Mouse (Mus musculus) WW6 (cell line): ENCODE measurements around the gene Pth1r.

Source experiments
- DNase-seq: peaks from one replicate; pipeline ENCODE4 v3.0.0-alpha.2; 2013; ENCODE audit warnings: low read depth, low spot score

Pth1r gene

GRCm38 (mm10) chr9:110750404-110751187 lies 3.7 kb upstream of the Pth1r start:
- no peak for DNase-seq

DNA sequence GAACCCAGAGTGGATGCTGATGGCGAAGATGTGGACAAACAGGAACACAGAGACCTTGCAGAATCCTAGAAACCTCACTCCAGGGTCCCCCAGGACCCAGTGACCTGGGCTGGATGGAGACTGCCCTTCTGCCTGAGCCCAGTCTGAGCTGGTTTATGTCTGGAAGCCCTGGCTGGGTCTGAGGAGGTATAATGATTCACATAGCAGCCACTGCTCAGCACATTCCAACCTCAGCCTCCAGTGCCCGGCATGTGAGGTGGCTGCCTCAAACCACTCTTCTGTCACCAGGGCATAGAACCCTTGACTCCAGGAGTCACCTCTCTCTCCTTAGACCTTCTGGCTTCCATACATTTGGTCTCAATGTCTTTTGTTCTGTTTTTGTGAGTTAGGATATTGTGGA lies 1.5 kb upstream of the Pth1r start:
- no peak for DNase-seq

DNA sequence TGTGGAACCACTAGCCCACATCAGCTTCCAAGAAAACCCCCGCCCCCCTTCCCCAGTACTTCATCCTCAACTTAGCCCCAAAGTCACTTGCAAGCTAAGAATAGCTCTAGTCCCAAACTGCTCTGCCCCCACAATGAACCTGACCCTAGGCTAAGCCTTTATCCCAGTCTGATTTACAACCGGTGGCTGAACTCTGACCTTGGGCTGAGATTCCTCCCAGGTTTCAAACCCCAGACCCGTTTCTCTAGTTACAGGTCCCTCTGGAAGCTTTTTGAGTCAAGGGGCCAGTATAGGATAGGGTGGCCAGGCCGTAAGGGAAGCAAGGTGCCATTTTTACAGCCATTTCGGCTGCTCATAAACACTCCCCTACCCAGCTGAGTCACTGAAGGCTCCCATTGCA lies 707 bp downstream of the Pth1r start:
- DNase-seq = no peak

GRCm38 (mm10) chr9:110745752-110746151 lies 1.2 kb downstream of the Pth1r start:
- DNase-seq = no peak

DNA sequence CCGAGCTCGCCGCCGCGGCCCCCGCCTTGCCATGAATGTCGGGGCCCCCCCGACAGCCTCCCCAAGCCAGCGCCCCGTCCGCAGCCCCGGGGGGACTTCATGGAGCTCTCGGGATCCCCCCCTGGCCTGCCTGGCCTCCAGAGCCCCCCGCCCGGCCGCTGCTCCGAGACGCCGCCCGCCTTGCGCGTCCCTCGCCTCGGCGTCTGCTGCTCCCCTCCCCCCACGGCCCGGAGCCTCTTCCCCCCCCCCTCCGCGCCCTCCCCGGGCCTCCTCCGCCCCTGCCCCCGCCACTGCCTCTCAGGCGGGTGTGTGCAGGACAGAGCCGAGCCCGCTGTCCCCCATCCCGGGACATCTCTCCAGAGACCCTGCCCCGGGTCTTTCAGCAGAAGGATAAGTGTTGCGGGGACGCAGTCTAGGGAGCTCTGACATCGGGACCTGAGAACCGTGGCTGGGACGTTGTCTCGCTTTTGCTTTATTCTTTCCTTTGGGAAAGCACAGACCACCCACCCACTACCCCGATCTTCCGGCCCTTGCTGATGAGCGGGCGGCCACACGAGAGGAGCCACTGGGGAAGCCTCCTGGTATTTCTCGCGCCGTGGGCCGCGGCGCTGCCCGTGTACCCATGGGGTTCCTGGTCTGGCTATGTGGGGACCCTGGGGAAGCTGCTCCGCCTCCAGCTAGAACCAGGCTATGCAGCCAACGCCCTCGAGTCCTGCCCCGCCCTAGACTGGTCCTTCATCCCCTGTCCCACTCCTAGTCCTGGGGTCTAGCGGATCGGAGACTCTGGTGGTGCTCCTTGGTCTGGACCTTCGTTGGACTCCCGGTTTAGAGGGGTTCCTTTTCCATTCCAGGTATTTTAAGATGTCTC lies 3.3 kb downstream of the Pth1r start:
- DNase-seq = no peak

DNA sequence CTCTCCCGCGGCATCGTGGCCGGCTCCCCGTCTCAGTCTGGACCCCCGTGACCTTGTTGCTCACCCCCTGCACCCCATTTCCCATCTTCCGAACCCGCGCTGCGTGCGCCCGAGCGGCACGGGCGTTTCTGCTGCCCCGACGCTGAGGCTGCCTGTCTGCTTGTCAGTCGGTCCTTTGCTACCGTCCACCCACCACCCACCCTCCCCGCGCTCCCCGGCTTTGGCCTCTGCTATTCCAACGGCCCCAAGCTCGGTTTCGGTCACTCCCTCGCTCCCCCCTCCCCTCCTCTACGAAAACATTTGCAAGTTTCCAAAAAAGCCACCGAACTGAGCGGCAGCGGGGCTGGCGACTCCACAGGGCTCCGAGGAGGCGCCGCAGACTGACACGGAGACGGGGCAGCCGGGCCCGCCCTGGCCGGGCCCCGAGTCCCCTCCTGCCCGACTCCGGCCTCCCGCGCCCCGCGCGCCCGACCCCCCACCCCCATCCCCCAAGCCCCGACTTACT lies 3.9 kb downstream of the Pth1r start:
- DNase-seq = no peak

DNA sequence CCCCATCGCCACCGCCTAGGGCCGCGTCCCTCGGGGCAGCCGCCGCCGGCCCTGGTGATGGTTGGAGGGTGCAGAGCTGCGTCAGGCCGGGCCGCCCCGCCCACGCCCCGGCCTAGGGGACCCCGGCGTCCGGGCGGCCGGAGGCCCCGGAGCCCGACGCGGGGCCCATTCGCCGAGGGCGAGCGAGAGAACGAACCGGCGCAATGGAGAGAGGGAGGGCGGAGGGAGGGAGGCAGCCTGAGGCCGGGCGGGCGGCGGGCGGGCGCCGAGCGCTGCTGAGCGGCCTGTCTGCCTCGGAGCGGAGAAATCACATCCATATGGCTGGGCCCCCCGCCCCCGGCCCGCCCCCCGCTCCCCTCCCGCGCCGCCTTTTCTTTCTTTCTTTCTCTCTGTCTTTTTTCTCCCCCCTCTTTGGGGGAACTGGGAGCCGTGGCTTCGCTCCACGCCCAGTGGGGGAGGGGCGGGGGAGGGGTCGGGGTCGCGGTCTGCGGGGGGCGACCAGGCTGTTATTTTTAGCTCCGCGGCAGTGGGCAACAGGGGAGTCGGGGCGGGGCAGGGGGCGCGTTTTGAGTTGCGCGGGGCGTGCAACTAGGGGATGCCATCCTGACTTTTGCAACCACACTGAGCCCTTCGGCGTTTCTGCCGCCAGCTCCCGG lies 4.5 kb downstream of the Pth1r start:
- DNase-seq = no peak

DNA sequence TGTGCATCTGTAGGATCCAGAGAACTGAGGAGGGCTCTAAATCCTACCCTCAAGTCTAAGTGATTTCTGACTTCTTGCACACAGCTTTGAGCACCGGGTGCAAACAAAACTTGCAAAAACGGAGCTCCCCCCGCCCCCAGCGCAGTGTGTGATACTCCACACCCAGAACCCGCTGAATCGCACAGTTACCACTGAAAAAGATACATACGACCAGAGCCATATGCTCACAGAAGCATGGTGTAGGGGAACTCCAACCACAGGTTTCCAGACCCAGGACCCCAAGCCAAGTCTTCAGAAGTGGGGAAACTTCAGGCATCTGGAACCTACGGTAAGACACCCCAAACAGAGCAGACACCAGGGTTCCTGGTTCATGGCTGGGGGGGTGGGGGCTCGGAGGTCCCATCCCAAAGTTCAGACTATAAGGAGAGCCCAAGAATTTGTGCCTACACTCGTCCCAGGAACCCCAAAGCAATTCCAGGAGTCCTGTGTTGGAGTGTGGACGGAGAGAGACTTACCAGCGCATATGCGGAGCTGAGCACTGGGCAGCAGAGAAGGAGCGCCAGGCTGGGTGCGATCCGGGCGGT lies 5.1 kb downstream of the Pth1r start, which contains the start of gene Myl3:
Gene Myl3, plus strand, starts transcription at position 151 of the 584 bp plus-strand sequence.
- no peak for DNase-seq

DNA sequence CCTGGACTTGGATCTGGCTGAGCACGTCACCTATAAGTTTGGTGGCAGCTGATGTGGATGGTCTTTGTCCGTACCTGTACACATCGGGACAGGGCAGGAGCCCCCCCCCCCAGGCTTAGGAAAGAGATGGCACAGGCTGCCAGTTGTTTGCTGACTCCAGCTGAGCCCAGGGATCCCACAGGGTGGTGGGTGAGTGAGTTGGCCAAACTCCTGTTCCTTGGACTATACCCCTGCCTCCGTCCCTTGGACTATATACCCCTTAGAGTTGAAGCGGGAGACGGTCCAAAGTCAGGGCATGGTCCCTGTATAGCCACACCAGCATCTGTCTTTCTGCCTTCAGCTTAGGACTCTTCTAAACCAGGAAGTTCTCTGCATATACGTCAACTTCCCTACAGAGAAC lies 7.0 kb downstream of the Pth1r start:
- DNase-seq = no peak

DNA sequence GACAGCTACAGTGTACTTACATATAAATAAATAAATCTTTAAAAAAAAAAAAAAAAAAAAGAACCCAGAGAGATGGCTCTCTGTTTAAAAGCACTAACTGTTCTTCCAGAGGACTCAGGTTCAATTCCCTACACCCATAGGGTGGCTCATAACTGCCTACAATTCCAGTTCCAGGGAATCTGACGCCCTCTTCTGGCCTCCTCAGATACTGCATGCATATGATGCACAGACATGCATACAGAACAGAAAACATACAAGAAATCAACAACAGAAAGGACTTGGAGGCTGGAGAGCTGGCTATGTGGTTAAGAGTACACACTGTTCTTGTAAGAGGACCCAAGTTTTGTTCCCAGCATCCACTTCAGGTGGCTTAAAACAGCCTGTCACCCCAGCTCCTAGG lies 8.9 kb downstream of the Pth1r start:
- no peak for DNase-seq

- no peak for DNase-seq
These were observed 10.6 kb downstream of the Pth1r start for GRCm38 (mm10) chr9:110736362-110736761.

- DNase-seq = no peak
These were observed 12.8 kb downstream of the Pth1r start for GRCm38 (mm10) chr9:110734154-110734553.

DNA sequence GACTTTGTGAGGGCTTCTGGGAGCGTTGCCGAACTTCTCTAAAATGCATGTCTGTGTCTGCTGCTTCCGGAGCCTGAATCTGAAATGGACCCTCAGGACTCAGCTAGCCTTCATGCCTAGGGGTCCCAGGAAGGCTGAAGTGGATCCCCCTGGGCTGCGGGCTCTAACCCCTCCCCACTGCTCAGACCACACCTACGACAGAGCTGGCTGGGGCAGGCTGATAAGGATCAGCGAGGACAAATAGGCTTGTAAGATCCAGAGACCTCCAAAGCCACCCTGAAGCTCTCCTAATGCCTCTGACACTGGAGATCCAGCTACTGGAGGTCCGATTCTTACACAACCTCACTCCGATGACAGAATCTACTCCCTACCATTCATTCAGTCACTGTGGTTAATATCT lies 13.8 kb downstream of the Pth1r start:
- no peak for DNase-seq

GRCm38 (mm10) chr9:110732623-110733022 lies 14.3 kb downstream of the Pth1r start:
- peak; percentile 47 for DNase-seq

DNA sequence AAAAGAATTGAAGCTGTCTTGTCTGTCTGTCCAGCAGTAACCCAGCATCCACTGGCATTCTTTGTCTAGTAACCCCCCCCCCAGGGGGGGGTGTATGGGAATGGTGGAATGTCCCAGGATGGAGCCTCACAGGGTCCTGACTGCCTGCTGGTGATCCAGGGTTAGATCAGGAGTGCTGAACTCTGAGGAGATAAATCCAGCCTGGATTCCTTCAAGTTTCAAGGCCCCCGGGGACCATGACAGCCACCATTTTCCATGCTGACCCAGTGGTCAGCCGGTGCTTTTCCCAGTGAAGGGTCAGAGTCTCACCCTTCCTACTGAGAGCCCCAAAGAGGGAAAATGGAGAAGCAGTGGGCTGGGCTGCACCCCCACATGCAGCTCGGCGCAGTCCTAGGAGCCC lies 15.1 kb downstream of the Pth1r start:
- no peak for DNase-seq

DNA sequence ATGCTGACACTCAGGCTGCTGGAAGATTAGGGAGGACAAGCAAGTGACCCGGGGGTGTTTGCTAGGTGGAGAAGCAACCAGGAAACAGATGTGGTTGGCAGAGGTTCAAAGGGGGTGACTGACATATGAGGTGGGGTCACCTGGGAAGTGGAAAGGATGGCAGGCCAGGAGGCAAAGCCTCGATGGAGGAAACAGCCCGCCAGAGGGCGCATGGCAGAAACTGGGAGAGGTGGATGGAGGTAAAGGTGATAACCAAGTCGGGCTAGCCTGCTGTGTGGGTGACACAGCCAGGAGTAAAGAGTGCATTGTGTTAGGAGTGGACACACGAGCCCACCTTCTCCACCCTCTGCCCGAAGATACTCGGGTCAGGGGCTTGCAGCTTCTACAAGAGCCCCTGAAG lies 17.1 kb downstream of the Pth1r start:
- DNase-seq = no peak

GRCm38 (mm10) chr9:110726867-110727266 lies 20.1 kb downstream of the Pth1r start:
- DNase-seq = no peak

GRCm38 (mm10) chr9:110725721-110726135 lies 21.2 kb downstream of the Pth1r start:
- no peak for DNase-seq

GRCm38 (mm10) chr9:110722060-110722459 lies 24.9 kb downstream of the Pth1r start:
- DNase-seq = no peak

DNA sequence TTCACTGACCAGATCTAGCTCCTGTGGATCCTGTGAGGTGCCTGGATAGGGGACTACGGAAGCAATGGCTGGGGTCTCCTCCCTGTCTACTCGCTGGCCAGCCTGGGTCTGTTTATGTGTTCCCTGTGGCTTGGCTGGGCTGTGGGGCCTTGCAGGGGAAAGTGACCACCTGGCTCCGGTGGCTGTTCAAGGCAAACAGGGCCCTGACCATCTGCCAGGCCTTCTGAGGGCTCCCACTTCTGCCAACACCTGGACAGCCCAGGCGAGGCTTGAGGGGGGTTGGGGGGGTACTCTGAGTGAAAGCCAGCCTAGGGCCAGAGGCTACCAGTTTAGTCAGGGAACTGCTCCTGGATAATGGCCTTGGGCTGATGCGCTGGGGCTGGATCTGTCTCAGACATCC lies 27.0 kb downstream of the Pth1r start:
- no peak for DNase-seq

DNA sequence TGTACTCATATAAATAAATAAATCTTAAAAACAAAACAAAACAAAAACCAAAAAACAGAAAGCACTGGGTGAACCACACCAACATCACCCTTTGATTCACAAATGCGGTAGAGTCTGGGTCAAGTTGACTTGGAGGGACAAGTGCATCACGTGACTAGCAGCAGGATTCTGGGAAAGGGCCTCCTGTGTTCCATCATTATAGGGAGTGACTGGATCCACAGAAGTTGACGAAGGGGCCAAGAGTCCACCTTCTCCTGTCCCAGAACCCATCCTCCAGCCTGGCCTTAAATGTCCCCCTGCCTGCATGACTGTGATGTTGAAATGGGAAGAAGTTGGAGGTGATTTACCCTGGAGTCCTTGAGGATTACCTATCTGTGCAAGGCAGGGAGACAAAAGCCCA lies 28.1 kb downstream of the Pth1r start:
- DNase-seq = no peak

- no peak for DNase-seq
These were observed 28.9 kb downstream of the Pth1r start for GRCm38 (mm10) chr9:110718071-110718470.
